Mouse (Mus musculus) limb, embryonic 14.5 days (tissue): ENCODE results near the gene Ets2. TPM values are rescaled to one million over a fixed set of nuclear protein-coding genes. Genes with fewer than 3 reads are reported as not detected.

Source experiments
- ATAC-seq: fragments of 200-750 bp; cut with Nextera tagmentation; 2 replicates; pipeline ENCODE4 v1.8.0; 2017; ENCODE audit warnings: low read depth, moderate number of reproducible peaks, moderate TSS enrichment; ENCODE audit not compliant: low FRiP score
- DNase-seq: peaks from one replicate; pipeline ENCODE4 v3.0.0-alpha.2; 2015; ENCODE audit warnings: low spot score
- H3K27ac ChIP-seq: fragments of 300-500 bp; sonication (generic); replicated peaks from 2 replicates; pipeline ENCODE4 v1.5.1; 2014; ENCODE audit warnings: low read depth, mild to moderate bottlenecking, low read length, moderate library complexity, mixed read lengths
- H3K27me3 ChIP-seq: fragments of 300-500 bp; sonication (generic); 2 replicates; pipeline ENCODE4 v1.6.1; 2014; ENCODE audit warnings: low read length, mixed read lengths; ENCODE audit not compliant: control insufficient read depth, insufficient read depth
- H3K36me3 ChIP-seq: fragments of 300-500 bp; sonication (generic); 2 replicates; pipeline ENCODE4 v1.6.1; 2014; ENCODE audit warnings: mild to moderate bottlenecking, low read length, moderate library complexity, mixed read lengths; ENCODE audit not compliant: control insufficient read depth, insufficient read depth
- H3K4me1 ChIP-seq: fragments of 300-500 bp; sonication (generic); 2 replicates; pipeline ENCODE4 v1.6.1; 2014; ENCODE audit warnings: antibody characterized with exemption, low read length, mixed read lengths; ENCODE audit not compliant: control insufficient read depth, insufficient read depth
- H3K4me2 ChIP-seq: fragments of 300-500 bp; sonication (generic); replicated peaks from 2 replicates; pipeline ENCODE4 v1.6.1; 2014; ENCODE audit warnings: low read depth, mild to moderate bottlenecking, low read length, moderate library complexity; ENCODE audit not compliant: severe bottlenecking
- H3K4me3 ChIP-seq: fragments of 300-500 bp; sonication (generic); replicated peaks from 2 replicates; pipeline ENCODE4 v1.5.1; 2014; ENCODE audit warnings: low read length
- H3K9ac ChIP-seq: fragments of 300-500 bp; sonication (generic); 2 replicates; pipeline ENCODE4 v1.6.1; 2014; ENCODE audit warnings: mild to moderate bottlenecking, low read depth, low read length, moderate library complexity; ENCODE audit not compliant: severe bottlenecking
- H3K9me3 ChIP-seq: fragments of 300-500 bp; sonication (generic); 2 replicates; pipeline ENCODE4 v1.6.1; 2016; ENCODE audit warnings: low read length; ENCODE audit not compliant: control insufficient read depth
- POLR2A ChIP-seq: fragments of 200-500 bp; IDR thresholded peaks from 2 replicates; pipeline ENCODE4 v1.8.0; 2012; ENCODE audit warnings: inconsistent platforms, mild to moderate bottlenecking, moderate library complexity, borderline replicate concordance; ENCODE audit not compliant: insufficient read depth, insufficient read length; ENCODE audit errors: extremely low read depth
- WGBS: fragments of 180-500 bp; shearing (Covaris S2); extraction: QIAGEN DNeasy Blood & Tissue Kit; methylation state at CpG from one replicate; pipeline ENCODE4 v1.1.7; 2014; 5-methylcytosine and 5-hydroxymethylcytosine counted together
- polyA plus RNA-seq, 2 experiments: library from polyadenylated mRNA; depleted of rRNA in 1 of 2; stranded (reverse) in 1 of 2; unstranded in 1 of 2; fragments of >200 nt; fragmentation: Nextera tagmentation in 1 of 2; extraction: Ambion mirVana in 1 of 2; gene quantifications; 2 replicates each; pipeline versions ENCODE4 v1.2.1 to v1.2.3; 2012 to 2014

Ets2 gene
- polyA plus RNA-seq (2012; rRNA removed) (86.2 and 115 TPM in 2 replicates), polyA plus RNA-seq (2014; fragmentation: Nextera tagmentation; extraction: Ambion mirVana) (80.4 and 93.3 TPM in 2 replicates)

DNA sequence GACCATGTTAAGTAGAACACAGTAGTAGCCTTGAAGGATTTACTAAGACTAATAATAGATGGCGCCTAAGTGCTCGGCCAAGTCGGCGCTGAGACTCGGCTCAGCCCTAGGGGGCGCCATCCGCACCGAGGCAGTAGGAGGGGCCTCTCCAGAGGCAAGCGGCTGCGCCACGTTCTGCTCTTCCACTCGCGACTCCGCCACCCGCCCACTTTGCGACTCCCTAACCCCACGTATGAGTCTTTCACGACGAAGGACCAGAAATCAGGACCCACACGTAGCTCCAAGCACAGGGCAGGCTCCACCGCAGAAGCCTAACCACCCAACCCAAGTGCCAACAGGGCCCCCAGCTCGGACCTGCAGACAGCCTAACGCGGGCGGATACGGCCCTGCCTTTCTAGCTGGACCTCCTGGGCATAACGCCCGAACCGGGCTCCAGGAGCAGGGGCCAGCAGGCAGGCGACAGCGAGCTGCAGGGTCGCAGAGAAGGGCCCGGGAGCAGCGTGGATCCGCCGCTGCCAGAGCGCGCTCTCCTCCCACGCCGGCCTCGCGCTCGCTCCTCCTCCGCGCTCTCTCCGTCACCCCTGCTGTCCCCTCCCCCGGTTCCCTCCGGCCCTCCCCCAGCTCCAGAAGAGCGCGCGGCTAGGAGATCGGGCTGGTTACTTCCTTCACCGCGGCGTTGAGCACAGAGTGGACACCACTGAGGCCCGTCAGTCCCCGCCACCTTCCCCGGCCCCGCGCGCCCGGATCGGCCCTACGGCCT is at the start of gene Ets2:
Gene Ets2 (plus strand): TSS at position 274 of the 760 bp plus-strand sequence.
- Histone ChIP-seq H3K36me3 (peaks cover 16% of the 10 kb centered on the region), H3K4me1 (peaks cover 44% of the 10 kb centered on the region), H3K4me3 (peak within 1 kb of the TSS; percentile 95), H3K9ac (peak within 1 kb of the TSS; percentile 98), H3K27ac (peak within 1 kb of the TSS; percentile 97), H3K9me3 (no peaks in the 10 kb centered on the region), H3K27me3 (no peaks in the 10 kb centered on the region), H3K4me2 (peak within 1 kb of the TSS; percentile 85)
- WGBS: 1% methylated on average over 57 of the region's 64 CpGs
- peak; percentile 94 for ATAC-seq
- peak; percentile 76; the same call in 1 of the 2 replicates for TF ChIP-seq POLR2A
- peak; percentile 92 for DNase-seq

DNA sequence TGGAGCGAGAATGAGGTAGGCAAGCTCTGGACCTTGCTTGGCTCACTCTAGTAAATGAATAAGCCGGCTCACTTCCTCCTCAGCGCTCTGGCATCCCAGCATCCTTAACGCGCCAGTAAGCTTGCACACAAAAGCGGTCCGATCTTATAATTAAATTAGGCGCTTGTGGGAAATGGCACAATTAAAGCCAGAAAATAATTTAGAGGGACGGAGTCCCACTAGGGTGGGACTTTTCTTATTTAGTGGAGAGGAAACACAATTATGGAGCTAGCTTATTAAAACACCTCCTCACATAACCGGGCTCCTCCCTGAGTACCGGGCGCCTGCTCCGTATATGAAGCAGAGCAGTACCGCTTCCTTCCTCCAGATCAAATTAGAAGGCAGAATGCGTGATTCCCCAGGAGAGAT is 47.7 kb upstream of the Ets2 start:
- no peak; the same call in 1 of the 2 replicates for ATAC-seq
- no peaks in the 10 kb centered on the region for H3K36me3 ChIP-seq
- H3K27me3 ChIP-seq: no peaks in the 10 kb centered on the region
- TF ChIP-seq POLR2A: no peak
- no peak overlapping the region for H3K9ac ChIP-seq
- H3K9me3 ChIP-seq: no peaks in the 10 kb centered on the region; the same call in 1 of the 2 replicates
- H3K27ac ChIP-seq: no peak overlapping the region
- H3K4me1 ChIP-seq: no peaks in the 10 kb centered on the region
- H3K4me3 ChIP-seq: no peak overlapping the region
- WGBS: 47% methylated on average over 15 of the region's 15 CpGs
- peak overlapping the region; percentile 27; the same call in 1 of the 2 replicates for H3K4me2 ChIP-seq
- no peak for DNase-seq

DNA sequence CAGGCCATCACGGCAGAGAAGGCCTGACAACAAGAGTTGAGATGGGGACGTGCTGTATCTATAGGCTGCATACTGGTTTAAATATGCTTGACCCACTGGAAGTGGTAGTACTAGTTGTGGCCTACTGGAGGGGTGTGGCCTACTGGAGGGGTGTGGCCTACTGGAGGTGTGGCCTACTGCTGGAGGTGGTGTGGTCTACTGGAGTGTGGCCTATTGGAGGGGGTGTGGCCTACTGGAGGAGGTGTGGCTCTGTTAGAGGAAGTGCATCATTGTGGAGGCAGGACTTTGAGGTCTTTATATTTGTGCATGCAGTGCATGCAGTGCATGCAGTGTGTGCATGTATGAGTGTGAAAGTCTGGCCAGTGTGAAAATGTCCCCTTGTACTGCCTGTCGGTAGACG is 45.3 kb upstream of the Ets2 start:
- Histone ChIP-seq H3K27ac (no peak overlapping the region), H3K4me2 (no peak overlapping the region), H3K27me3 (no peaks in the 10 kb centered on the region), H3K9me3 (no peaks in the 10 kb centered on the region; the same call in 1 of the 2 replicates), H3K9ac (no peak overlapping the region), H3K4me1 (no peaks in the 10 kb centered on the region), H3K36me3 (no peaks in the 10 kb centered on the region), H3K4me3 (no peak overlapping the region)
- 94% methylated on average over 4 of the region's 4 CpGs for WGBS
- TF ChIP-seq POLR2A: no peak
- no peak for DNase-seq
- ATAC-seq: no peak

DNA sequence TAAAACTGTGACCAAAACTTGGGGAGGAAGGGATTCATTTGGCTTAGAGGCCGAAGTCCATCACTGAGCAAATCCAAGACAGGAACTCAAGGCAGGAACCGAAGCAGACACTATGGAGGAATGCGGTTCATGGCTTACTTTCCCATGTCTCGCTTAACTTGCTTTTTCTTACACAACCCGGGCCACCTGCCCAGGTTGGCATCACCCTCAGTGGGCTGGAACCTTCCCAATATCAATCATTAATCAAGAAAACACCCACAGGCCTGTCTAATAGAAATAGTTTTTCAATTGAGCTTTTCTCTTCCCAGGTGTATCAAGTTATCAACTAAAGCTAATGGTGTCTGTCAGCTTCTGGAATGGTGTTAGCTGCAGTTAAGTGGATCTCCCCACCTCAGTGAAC is 44.7 kb upstream of the Ets2 start:
- DNase-seq (no peak), ATAC-seq (no peak)
- WGBS: 94% methylated on average over 5 of the region's 5 CpGs
- no peak overlapping the region for H3K4me3 ChIP-seq
- H3K4me1 ChIP-seq: no peaks in the 10 kb centered on the region
- no peaks in the 10 kb centered on the region; the same call in 1 of the 2 replicates for H3K9me3 ChIP-seq
- no peak overlapping the region for H3K4me2 ChIP-seq
- TF ChIP-seq POLR2A: no peak
- no peak overlapping the region for H3K27ac ChIP-seq
- no peaks in the 10 kb centered on the region for H3K27me3 ChIP-seq
- no peak overlapping the region for H3K9ac ChIP-seq
- H3K36me3 ChIP-seq: no peaks in the 10 kb centered on the region

DNA sequence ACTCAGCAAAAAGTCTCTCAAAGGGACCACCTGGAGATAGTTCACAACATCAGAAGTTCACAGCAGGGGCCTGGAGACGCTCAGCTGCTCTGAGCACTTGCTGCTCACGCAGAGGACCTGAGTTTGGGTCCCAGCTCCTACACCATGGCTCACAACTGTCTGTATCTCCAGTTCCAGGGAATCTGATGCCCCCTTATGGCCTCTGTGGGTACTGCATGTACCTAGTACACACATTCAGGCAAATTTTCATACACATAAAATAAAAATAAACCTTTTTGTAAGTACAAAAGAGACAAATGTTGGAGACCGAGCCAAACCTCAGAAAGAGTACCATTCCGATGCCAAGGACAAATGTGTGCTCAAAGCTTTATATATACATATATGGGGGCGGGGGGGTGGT is 44.1 kb upstream of the Ets2 start:
- Histone ChIP-seq H3K4me2 (no peak overlapping the region), H3K9ac (no peak overlapping the region), H3K36me3 (no peaks in the 10 kb centered on the region), H3K27ac (no peak overlapping the region), H3K9me3 (no peaks in the 10 kb centered on the region; the same call in 1 of the 2 replicates), H3K27me3 (no peaks in the 10 kb centered on the region), H3K4me1 (no peaks in the 10 kb centered on the region), H3K4me3 (no peak overlapping the region)
- no peak for TF ChIP-seq POLR2A
- 95% methylated on average over 5 of the region's 5 CpGs for WGBS
- no peak for DNase-seq
- no peak for ATAC-seq
